8 mouse cellular contexts compared by ENCODE assay signal in genomic region chr14:72603194-72603521, GRCm38 (mm10).
DNase-seq lines count a peak whose midpoint lies in the region; ATAC-seq and TF ChIP-seq lines count a peak whose summit lies in the region.

No protein-coding gene starts in this region.

- no peaks in the 10 kb centered on the region for H3K27me3 ChIP-seq in heart, adult 2 months (ENCODE audit: control insufficient read depth, insufficient read depth, low read length)
- no peaks in the 10 kb centered on the region for H3K27me3 ChIP-seq in thymus, adult 2 months (ENCODE audit: control insufficient read depth, insufficient read depth, low read length)
- no peaks in the 10 kb centered on the region for H3K27me3 ChIP-seq in liver, embryonic 13.5 days

- TF ChIP-seq EP300 in heart, adult 2 months (IDR thresholded peaks at IDR 0.05; ENCODE audit: insufficient read depth, low read depth, low read length), result no peak

- no peak for DNase-seq in heart, adult 2 months
- DNase-seq in heart, postnatal 36 days, result no peak
- no peak for DNase-seq in thymus, adult 2 months
- no peak for DNase-seq in thymus, postnatal 4 days
- no peak for DNase-seq in liver, embryonic 13.5 days
- no peak for DNase-seq in right cerebral cortex, postnatal 36 days (ENCODE audit: low spot score in 2 of 2)
- DNase-seq in retina, embryonic 14.5 days (ENCODE audit: low spot score), result no peak
- no peak for DNase-seq in adrenal gland, postnatal 14 days

- H3K36me3 ChIP-seq in heart, adult 2 months (ENCODE audit: control insufficient read depth, insufficient read depth, low read length), result peaks cover 4% of the 10 kb centered on the region; the same call in 1 of the 2 replicates
- no peaks in the 10 kb centered on the region for H3K36me3 ChIP-seq in thymus, adult 2 months (ENCODE audit: control insufficient read depth, insufficient read depth, low read length)
- no peaks in the 10 kb centered on the region for H3K36me3 ChIP-seq in liver, embryonic 13.5 days

- no peaks in the 10 kb centered on the region for H3K9me3 ChIP-seq in liver, embryonic 13.5 days (replicated peaks)

- H3K9ac ChIP-seq in heart, adult 2 months (ENCODE audit: low read depth, low read length), result peak overlapping the region; percentile 57
- peak overlapping the region; percentile 65 for H3K9ac ChIP-seq in liver, embryonic 13.5 days

- peaks cover 8% of the 10 kb centered on the region for H3K4me1 ChIP-seq in heart, adult 2 months (ENCODE audit: control insufficient read depth, insufficient read depth, low read length)
- H3K4me1 ChIP-seq in thymus, adult 2 months (replicated peaks; ENCODE audit: control insufficient read depth, insufficient read depth, low read length), result no peaks in the 10 kb centered on the region
- H3K4me1 ChIP-seq in liver, embryonic 13.5 days (replicated peaks), result peaks cover 22% of the 10 kb centered on the region

- TF ChIP-seq CTCF in heart, adult 2 months (IDR thresholded peaks at IDR 0.05), result no peak
- TF ChIP-seq CTCF in thymus, adult 2 months (IDR thresholded peaks at IDR 0.05; ENCODE audit: borderline replicate concordance, control insufficient read depth, extremely low read depth, insufficient read depth, low read length, poor library complexity), result no peak

- intact Hi-C loops in heart, adult 2 months (cut with DNase I), result loop anchor here (1.0 kb wide), 1 partner anchor 106 kb away; no protein-coding TSS in a partner anchor
- intact Hi-C loops in heart, postnatal 36 days (cut with DNase I), result loop anchor here (2.0 kb wide), 1 partner anchor 106 kb away; no protein-coding TSS in a partner anchor

- peak overlapping the region; percentile 66 for H3K4me2 ChIP-seq in liver, embryonic 13.5 days

- no peak for ATAC-seq in liver, embryonic 13.5 days (ENCODE audit: low read depth)

- peaks cover 2% of the 10 kb centered on the region for H3K79me2 ChIP-seq in heart, adult 2 months (replicated peaks; ENCODE audit: control insufficient read depth, insufficient read depth, low read length)

- WGBS in heart, adult 2 months, result 2% methylated on average over 8 of the region's 8 CpGs
- 2% methylated on average over 8 of the region's 8 CpGs for WGBS in thymus, adult 2 months
- 2% methylated on average over 8 of the region's 8 CpGs for WGBS in liver, embryonic 13.5 days (ENCODE audit: insufficient replicate concordance)

- H3K27ac ChIP-seq in heart, adult 2 months, result peak overlapping the region; percentile 79
- peak overlapping the region; percentile 21 for H3K27ac ChIP-seq in thymus, adult 2 months (ENCODE audit: control insufficient read depth, insufficient read depth, low read length)
- peak overlapping the region; percentile 54 for H3K27ac ChIP-seq in liver, embryonic 13.5 days

- TF ChIP-seq POLR2A in heart, adult 2 months (IDR thresholded peaks at IDR 0.05; ENCODE audit: insufficient read depth, low read depth, low read length), result no peak
- no peak for TF ChIP-seq POLR2A in thymus, adult 2 months (IDR thresholded peaks at IDR 0.05; ENCODE audit: control insufficient read depth, extremely low read depth, insufficient read depth, low read length, poor library complexity)

- H3K4me3 ChIP-seq in heart, adult 2 months, result peak overlapping the region; percentile 76
- H3K4me3 ChIP-seq in thymus, adult 2 months (ENCODE audit: control insufficient read depth, insufficient read depth, low read length), result peak overlapping the region; percentile 29
- H3K4me3 ChIP-seq in liver, embryonic 13.5 days (replicated peaks), result peak overlapping the region; percentile 63

Comparison
In these comparisons a context has a peak if more than half of its experiments do, and no peak if none do; other contexts are left out.
1. H3K27ac ChIP-seq: peak in every context shown above with its lines; median percentile 79 in heart, adult 2 months; 54 in liver, embryonic 13.5 days; 21 in thymus, adult 2 months.